Mouse (Mus musculus) MEL (cell line): Measurements from ENCODE around the gene Msrb1. TPM values are rescaled to one million over a fixed set of nuclear protein-coding genes. Genes with fewer than 3 reads are reported as not detected.

Experiments used
- DNase-seq: peaks from one replicate; pipeline ENCODE4 v3.0.0; 2011; ENCODE audit warnings: low read depth, low spot score
- H3K27ac ChIP-seq: 2 replicates; pipeline ENCODE4 v1.5.1; 2012; ENCODE audit warnings: low read depth, mild to moderate bottlenecking, control low read depth, low read length, moderate library complexity; ENCODE audit not compliant: control insufficient read depth
- H3K27me3 ChIP-seq, 2 experiments: fragments of 150-350 bp in 1 of 2; sonication (generic) in 1 of 2; 2 replicates each; pipeline ENCODE4 v1.6.1; 2012; ENCODE audit warnings: low read length in 2 of 2, mild to moderate bottlenecking in 2 of 2, improper control_type of control experiment in 1 of 2, moderate library complexity in 1 of 2; ENCODE audit not compliant: insufficient read depth in 2 of 2, control insufficient read depth in 1 of 2
- H3K36me3 ChIP-seq, 2 experiments: 2 replicates each; pipeline ENCODE4 v1.6.1; 2012 to 2014; ENCODE audit warnings: low read length in 2 of 2, improper control_type of control experiment in 1 of 2, inconsistent platforms in 1 of 2, mild to moderate bottlenecking in 1 of 2; ENCODE audit not compliant: insufficient read depth in 2 of 2, control insufficient read depth in 1 of 2
- H3K4me1 ChIP-seq, 2 experiments: fragments of 150-350 bp in 1 of 2; sonication (generic) in 1 of 2; 2 replicates each; pipeline ENCODE4 v1.6.1; 2012; ENCODE audit warnings: low read length in 2 of 2, improper control_type of control experiment in 1 of 2, mild to moderate bottlenecking in 1 of 2; ENCODE audit not compliant: insufficient read depth in 2 of 2, control insufficient read depth in 1 of 2
- H3K4me3 ChIP-seq, 2 experiments: fragments of 150-350 bp in 1 of 2; sonication (generic) in 1 of 2; 2 replicates each; pipeline ENCODE4 v1.5.1; 2012; ENCODE audit warnings: low read depth in 2 of 2, low read length in 2 of 2, mild to moderate bottlenecking in 2 of 2, moderate library complexity in 2 of 2, control low read depth in 1 of 2, improper control_type of control experiment in 1 of 2; ENCODE audit not compliant: control insufficient read depth in 1 of 2, insufficient read depth in 1 of 2
- H3K79me2 ChIP-seq: 2 replicates; pipeline ENCODE4 v1.6.1; 2012; ENCODE audit warnings: mild to moderate bottlenecking, low read length, moderate library complexity; ENCODE audit not compliant: control insufficient read depth, poor library complexity, insufficient read depth
- H3K9ac ChIP-seq: 2 replicates; pipeline ENCODE4 v1.6.1; 2012; ENCODE audit warnings: low read depth, mild to moderate bottlenecking, control low read depth, low read length, moderate library complexity; ENCODE audit not compliant: control insufficient read depth, poor library complexity, severe bottlenecking
- H3K9me3 ChIP-seq: fragments of 150-350 bp; sonication (generic); replicated peaks from 2 replicates; pipeline ENCODE4 v1.6.1; 2012; ENCODE audit warnings: mild to moderate bottlenecking, low read length, improper control_type of control experiment, moderate library complexity; ENCODE audit not compliant: insufficient read depth
- BHLHE40 ChIP-seq: IDR thresholded peaks from 2 replicates; pipeline ENCODE4 v1.6.1; 2012; ENCODE audit warnings: low read depth, mild to moderate bottlenecking, inconsistent platforms, low read length, improper control_type of control experiment, borderline replicate concordance
- CHD2 ChIP-seq: IDR thresholded peaks from 2 replicates; pipeline ENCODE4 v1.6.1; 2011; ENCODE audit warnings: low read length, improper control_type of control experiment
- CTCF ChIP-seq, 3 experiments: IDR thresholded peaks in 2 of 3; conservative IDR thresholded peaks in 1 of 3; 2 replicates each; pipeline ENCODE4 v1.5.1; 2011 to 2012; ENCODE audit warnings: low read length in 3 of 3, low read depth in 2 of 3, mild to moderate bottlenecking in 2 of 3, improper control_type of control experiment in 1 of 3, inconsistent platforms in 1 of 3, mixed read lengths in 1 of 3, moderate library complexity in 1 of 3; ENCODE audit not compliant: control insufficient read depth in 1 of 3, insufficient read depth in 1 of 3, poor library complexity in 1 of 3, severe bottlenecking in 1 of 3
- E2F4 ChIP-seq: IDR thresholded peaks from 2 replicates; pipeline ENCODE4 v1.6.1; 2011; ENCODE audit warnings: low read depth, low read length, improper control_type of control experiment, borderline replicate concordance
- ELF1 ChIP-seq: IDR thresholded peaks from 2 replicates; pipeline ENCODE4 v1.6.1; 2014; ENCODE audit warnings: low read depth, mild to moderate bottlenecking, inconsistent platforms, low read length, improper control_type of control experiment, moderate library complexity
- EP300 ChIP-seq, 2 experiments: IDR thresholded peaks; 2 replicates each; pipeline ENCODE4 v1.6.1; 2011; ENCODE audit warnings: improper control_type of control experiment in 2 of 2, low read length in 2 of 2, low read depth in 1 of 2, mild to moderate bottlenecking in 1 of 2
- ETS1 ChIP-seq: IDR thresholded peaks from 2 replicates; pipeline ENCODE4 v1.6.1; 2012; ENCODE audit warnings: low read depth, mild to moderate bottlenecking, inconsistent platforms, low read length, improper control_type of control experiment, moderate library complexity
- GABPA ChIP-seq: IDR thresholded peaks from 2 replicates; pipeline ENCODE4 v1.6.1; 2012; ENCODE audit warnings: low read depth, mild to moderate bottlenecking, inconsistent platforms, low read length, improper control_type of control experiment, moderate library complexity
- GATA1 ChIP-seq: IDR thresholded peaks from 2 replicates; pipeline ENCODE4 v1.6.1; 2011; ENCODE audit warnings: low read depth, low read length, improper control_type of control experiment
- HCFC1 ChIP-seq: IDR thresholded peaks from 2 replicates; pipeline ENCODE4 v1.6.1; 2012; ENCODE audit warnings: low read depth, mild to moderate bottlenecking, inconsistent platforms, low read length, improper control_type of control experiment, moderate library complexity
- MAFK ChIP-seq: IDR thresholded peaks from 2 replicates; pipeline ENCODE4 v1.6.1; 2011; ENCODE audit warnings: low read depth, mild to moderate bottlenecking, low read length, improper control_type of control experiment, borderline replicate concordance
- MAX ChIP-seq: IDR thresholded peaks from 2 replicates; pipeline ENCODE4 v1.6.1; 2011; ENCODE audit warnings: low read length, improper control_type of control experiment
- MAZ ChIP-seq: IDR thresholded peaks from 2 replicates; pipeline ENCODE4 v1.6.1; 2012; ENCODE audit warnings: low read depth, mild to moderate bottlenecking, inconsistent platforms, low read length, improper control_type of control experiment
- MEF2A ChIP-seq: IDR thresholded peaks from 2 replicates; pipeline ENCODE4 v1.6.1; 2014; ENCODE audit warnings: low read depth, mild to moderate bottlenecking, inconsistent platforms, low read length, improper control_type of control experiment; ENCODE audit not compliant: poor library complexity, insufficient replicate concordance, severe bottlenecking; ENCODE audit errors: extremely low read depth
- MXI1 ChIP-seq: IDR thresholded peaks from 2 replicates; pipeline ENCODE4 v1.6.1; 2011; ENCODE audit warnings: mild to moderate bottlenecking, low read depth, low read length, improper control_type of control experiment
- MYC ChIP-seq: IDR thresholded peaks from 2 replicates; pipeline ENCODE4 v1.6.1; 2011; ENCODE audit warnings: low read depth, mild to moderate bottlenecking, low read length, improper control_type of control experiment, moderate library complexity
- NELFE ChIP-seq: IDR thresholded peaks from 2 replicates; pipeline ENCODE4 v1.6.1; 2011; ENCODE audit warnings: low read depth, low read length, improper control_type of control experiment
- NRF1 ChIP-seq: IDR thresholded peaks from 2 replicates; pipeline ENCODE4 v1.6.1; 2014; ENCODE audit warnings: low read depth, mild to moderate bottlenecking, inconsistent platforms, low read length, improper control_type of control experiment, moderate library complexity; ENCODE audit not compliant: poor library complexity, insufficient read depth, severe bottlenecking
- POLR2A ChIP-seq, 2 experiments: IDR thresholded peaks; 2 replicates each; pipeline ENCODE4 v1.6.1; 2011 to 2012; ENCODE audit warnings: low read length in 2 of 2, mild to moderate bottlenecking in 2 of 2, control low read depth in 1 of 2, improper control_type of control experiment in 1 of 2, low read depth in 1 of 2, moderate library complexity in 1 of 2; ENCODE audit not compliant: control insufficient read depth in 1 of 2, insufficient read depth in 1 of 2, poor library complexity in 1 of 2
- POLR2AphosphoS2 ChIP-seq: IDR thresholded peaks from 2 replicates; pipeline ENCODE4 v1.6.1; 2011; ENCODE audit warnings: low read length, improper control_type of control experiment
- POLR2AphosphoS5 ChIP-seq: IDR thresholded peaks from 2 replicates; pipeline ENCODE4 v1.6.1; 2012; ENCODE audit warnings: low read depth, borderline replicate concordance, mild to moderate bottlenecking, inconsistent platforms, low read length, moderate library complexity, mixed read lengths
- SIN3A ChIP-seq: IDR thresholded peaks from 2 replicates; pipeline ENCODE4 v1.6.1; 2012; ENCODE audit warnings: low read length, improper control_type of control experiment, inconsistent platforms
- SMC3 ChIP-seq: IDR thresholded peaks from 2 replicates; pipeline ENCODE4 v1.6.1; 2011; ENCODE audit warnings: low read depth, low read length, improper control_type of control experiment
- TBP ChIP-seq: IDR thresholded peaks from 2 replicates; pipeline ENCODE4 v1.8.0; 2011; ENCODE audit warnings: low read depth, low read length, improper control_type of control experiment
- TCF12 ChIP-seq: IDR thresholded peaks from 2 replicates; pipeline ENCODE4 v1.6.1; 2014; ENCODE audit warnings: low read depth, mild to moderate bottlenecking, inconsistent platforms, low read length, improper control_type of control experiment, moderate library complexity
- UBTF ChIP-seq: IDR thresholded peaks from 2 replicates; pipeline ENCODE4 v1.6.1; 2012; ENCODE audit warnings: low read depth, mild to moderate bottlenecking, inconsistent platforms, low read length, improper control_type of control experiment, moderate library complexity, borderline replicate concordance; ENCODE audit not compliant: insufficient read depth
- USF1 ChIP-seq: IDR thresholded peaks from 2 replicates; pipeline ENCODE4 v1.6.1; 2014; ENCODE audit warnings: low read depth, mild to moderate bottlenecking, inconsistent platforms, low read length, improper control_type of control experiment, moderate library complexity
- USF2 ChIP-seq, 2 experiments: IDR thresholded peaks; 2 replicates each; pipeline ENCODE4 v1.6.1; 2011 to 2012; ENCODE audit warnings: improper control_type of control experiment in 2 of 2, low read length in 2 of 2, borderline replicate concordance in 1 of 2, inconsistent platforms in 1 of 2, low read depth in 1 of 2, mild to moderate bottlenecking in 1 of 2; ENCODE audit not compliant: insufficient read depth in 1 of 2
- ZMIZ1 ChIP-seq: IDR thresholded peaks from 2 replicates; pipeline ENCODE4 v1.6.1; 2012; ENCODE audit warnings: low read depth, mild to moderate bottlenecking, inconsistent platforms, low read length, improper control_type of control experiment, moderate library complexity
- ZNF384 ChIP-seq: IDR thresholded peaks from 2 replicates; pipeline ENCODE4 v1.6.1; 2012; ENCODE audit warnings: low read depth, mild to moderate bottlenecking, inconsistent platforms, low read length, improper control_type of control experiment
- polyA plus RNA-seq, 2 experiments: library from polyadenylated mRNA; stranded (reverse) in 1 of 2; unstranded in 1 of 2; fragments of >175 nt in 1 of 2; fragments of >200 nt in 1 of 2; gene quantifications; 2 replicates each; pipeline versions ENCODE4 v1.2.1 to v1.2.4; 2012; ENCODE audit warnings: low replicate concordance in 2 of 2, low read depth in 1 of 2; ENCODE audit not compliant: insufficient read length in 2 of 2, insufficient read depth in 1 of 2, missing spikeins in 1 of 2
- total RNA-seq: library from RNA; depleted of rRNA; stranded (reverse); fragments of 300-350 nt; gene quantifications from 2 replicates; pipeline ENCODE4 v1.2.3, GENCODE M21; 2012

The Msrb1 gene
- total and polyA plus RNA-seq, 3 experiments: 31.9 to 58.6 TPM; not detected in 1

GRCm38 (mm10) chr17:24724184-24724583, 12.3 kb upstream of the Msrb1 start, which contains the start of gene Ndufb10:
Gene Ndufb10 (minus strand): TSS chr17:24724478.
- peak within 1 kb of the TSS; percentile 70 to 85 for H3K4me3 ChIP-seq
- peak within 1 kb of the TSS; percentile 79 for H3K9ac ChIP-seq
- H3K9me3 ChIP-seq: no peaks in the 10 kb centered on the region
- peak within 1 kb of the TSS; percentile 74 for H3K27ac ChIP-seq
- DNase-seq: peak; percentile 95
- no peaks in the 10 kb centered on the region for H3K27me3 ChIP-seq
- peaks cover 0 to 7% of the 10 kb centered on the region in 2 experiments; a peak in 3 of 4 replicates for H3K4me1 ChIP-seq
- H3K36me3 ChIP-seq: peaks cover 5 to 10% of the 10 kb centered on the region in 2 experiments; a peak in 2 of 4 replicates
- TF ChIP-seq SIN3A: peak; percentile 82
- peak; percentile 70; the same call in 1 of the 2 replicates for TF ChIP-seq ZMIZ1
- no peak for TF ChIP-seq USF2 (IDR thresholded peaks at IDR 0.05; ENCODE audit: borderline replicate concordance in 1 of 2, insufficient read depth in 1 of 2, low read depth in 1 of 2, low read length in 2 of 2)
- no peak for TF ChIP-seq BHLHE40
- TF ChIP-seq CTCF (IDR thresholded peaks at IDR 0.05 in 2 of 3, conservative IDR thresholded peaks at IDR 0.05 in 1 of 3; ENCODE audit: control insufficient read depth in 1 of 3, insufficient read depth in 1 of 3, low read depth in 2 of 3, low read length in 3 of 3, poor library complexity in 1 of 3, severe bottlenecking in 1 of 3): peak; percentile 89 to 97 (median 93)
- no peak for TF ChIP-seq UBTF
- peak; percentile 73 to 96; a peak in 3 of 4 replicates for TF ChIP-seq POLR2A (IDR thresholded peaks at IDR 0.05; ENCODE audit: control insufficient read depth in 1 of 2, insufficient read depth in 1 of 2, low read depth in 1 of 2, low read length in 2 of 2, poor library complexity in 1 of 2)
- TF ChIP-seq ETS1: no peak
- no peak for TF ChIP-seq POLR2AphosphoS5
- TF ChIP-seq HCFC1: peak; percentile 91
- TF ChIP-seq GATA1: no peak
- TF ChIP-seq GABPA: no peak
- peak; percentile 94 for TF ChIP-seq NELFE
- no peak for TF ChIP-seq MEF2A
- peak; percentile 82 for TF ChIP-seq TBP
- TF ChIP-seq MYC: 0 out of 2 replicates have a peak, but pooled peaks have one; percentile 21
- peak; percentile 98 for TF ChIP-seq NRF1
- TF ChIP-seq MXI1: peak; percentile 79; the same call in 1 of the 2 replicates
- TF ChIP-seq TCF12: 0 out of 2 replicates have a peak, but pooled peaks have one; percentile 60
- peak; percentile 20 for TF ChIP-seq MAX
- TF ChIP-seq ZNF384: no peak
- TF ChIP-seq SMC3: peak; percentile 32; the same call in 1 of the 2 replicates
- no peak for TF ChIP-seq CHD2
- peak; percentile 88 for TF ChIP-seq POLR2AphosphoS2
- no peak for TF ChIP-seq MAFK
- no peak for TF ChIP-seq E2F4
- TF ChIP-seq ELF1: peak; percentile 61
- no peak for TF ChIP-seq USF1
- TF ChIP-seq MAZ: no peak
- TF ChIP-seq EP300 (IDR thresholded peaks at IDR 0.05; ENCODE audit: low read depth in 1 of 2, low read length in 2 of 2): no peak
- peaks cover 41% of the 10 kb centered on the region for H3K79me2 ChIP-seq
